Mouse (Mus musculus) G1E (cell line): ENCODE measurements around the gene Olfr750.

ENCODE experiments used
- CTCF ChIP-seq: IDR thresholded peaks from 2 replicates; pipeline ENCODE4 v1.5.1; 2012; ENCODE audit warnings: low read depth, low read length, inconsistent platforms, mixed read lengths
- GATA1 ChIP-seq: IDR thresholded peaks from 2 replicates; pipeline ENCODE4 v1.6.1; 2012; ENCODE audit warnings: borderline replicate concordance, low read length, inconsistent platforms, mixed read lengths

GRCm38 (mm10) chr14:51060761-51061160 is 13.5 kb downstream of the Olfr750 start:
- TF ChIP-seq CTCF (no peak), GATA1 (no peak)
